Comparison of ENCODE assay signal across 8 mouse cellular contexts in the genomic region with DNA sequence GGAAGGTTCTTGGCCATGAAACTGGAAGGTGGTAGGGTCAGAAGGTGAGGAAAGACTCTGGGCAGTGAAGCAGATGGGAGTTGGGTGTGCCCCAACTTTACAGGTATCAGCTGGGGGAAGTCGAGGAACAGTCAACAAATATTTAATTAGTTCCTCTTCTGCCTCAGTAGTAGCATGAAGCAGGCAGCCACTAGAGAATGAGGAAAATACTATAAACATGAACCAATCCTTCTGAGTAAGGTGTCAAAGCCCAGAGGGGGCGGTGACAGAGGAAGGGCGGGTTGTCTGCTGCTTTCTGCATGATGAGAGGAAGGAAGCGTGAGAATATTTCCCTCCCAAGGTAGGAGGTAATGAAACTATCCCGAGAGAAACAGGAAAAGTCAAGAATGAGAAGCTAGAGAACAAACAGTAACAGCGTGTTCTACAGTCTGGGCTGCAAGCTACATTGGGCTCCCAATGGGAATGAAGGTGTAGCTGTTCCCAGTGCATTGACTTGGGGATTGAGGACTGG. TPM values are rescaled to one million over a fixed set of nuclear protein-coding genes. Genes with fewer than 3 reads are reported as not detected.
A peak's percentile ranks its signal among the peaks of the same experiment; 100 is the strongest.
DNase-seq lines count a peak whose midpoint lies in the region; ATAC-seq lines count a peak whose summit lies in the region.

Lpin2 (plus strand) TSS at position 350 of the 511 bp plus-strand sequence.

- peak within 1 kb of the TSS; percentile 82 for H3K4me2 ChIP-seq in embryonic facial prominence, embryonic 15.5 days (replicated peaks)

- H3K27me3 ChIP-seq in embryonic facial prominence, embryonic 15.5 days = no peaks in the 10 kb centered on the region

- H3K4me1 ChIP-seq in embryonic facial prominence, embryonic 15.5 days = peaks cover 30% of the 10 kb centered on the region

- H3K4me3 ChIP-seq in embryonic facial prominence, embryonic 15.5 days (replicated peaks) = peak within 1 kb of the TSS; percentile 65

- ATAC-seq in embryonic facial prominence, embryonic 15.5 days (ENCODE audit: insufficient number of reproducible peaks, low FRiP score, low TSS enrichment, low read depth) = no peak

- no peaks in the 10 kb centered on the region for H3K36me3 ChIP-seq in embryonic facial prominence, embryonic 15.5 days

- no peaks in the 10 kb centered on the region for H3K9me3 ChIP-seq in embryonic facial prominence, embryonic 15.5 days (replicated peaks)

- H3K27ac ChIP-seq in embryonic facial prominence, embryonic 15.5 days (replicated peaks) = peak within 1 kb of the TSS; percentile 89

- H3K9ac ChIP-seq in embryonic facial prominence, embryonic 15.5 days = peak within 1 kb of the TSS; percentile 74

- 18% methylated on average over 6 of the region's 6 CpGs for WGBS in embryonic facial prominence, embryonic 15.5 days

- DNase-seq in left cerebral cortex, adult 18-20 months (ENCODE audit: low spot score in 2 of 2) = no peak
- DNase-seq in left cerebral cortex, adult 11 months (ENCODE audit: low spot score) = no peak
- DNase-seq in heart, postnatal 4 days = no peak
- DNase-seq in layer of hippocampus, postnatal 36 days = no peak
- peak; percentile 61 for DNase-seq in lung, postnatal 4 days
- peak; percentile 17 for DNase-seq in telencephalon, adult 2 months (ENCODE audit: low read depth, low spot score)
- no peak for DNase-seq in cerebellum, postnatal 25 days

RNA-seq across cellular contexts. Expression of gene Lpin2, which starts in this region (rescaled TPM):
- total RNA-seq in left cerebral cortex, adult 18-20 months (2021) = 10 to 100 TPM; 77.7 to 89.3 TPM
- 35.3 and 37.3 TPM in 2 replicates for polyA plus RNA-seq in embryonic facial prominence, embryonic 15.5 days (2015; fragmentation: Nextera tagmentation; extraction: Ambion mirVana)
- total RNA-seq in heart, postnatal 4 days (2021) = 10 to 100 TPM; 16.3 to 19.5 TPM
- total RNA-seq in layer of hippocampus, postnatal 36 days (2021) = 100 to 1,000 TPM; 103 to 118 TPM

Comparison
In these comparisons a context has a peak if more than half of its experiments do, and no peak if none do; other contexts are left out.
1. DNase-seq: peak in lung, postnatal 4 days (2 of 2) and telencephalon, adult 2 months (single experiment); none in left cerebral cortex, adult 18-20 months (0 of 2), left cerebral cortex, adult 11 months (single experiment), heart, postnatal 4 days (single experiment), layer of hippocampus, postnatal 36 days (0 of 2) and cerebellum, postnatal 25 days (0 of 2).